Mouse (Mus musculus) stomach, postnatal 0 days (tissue): ENCODE data around the gene Adra1b.

Source experiments
- CTCF ChIP-seq: IDR thresholded peaks from 2 replicates; pipeline ENCODE4 v1.5.1; 2016; ENCODE audit warnings: antibody characterized with exemption, low read depth, mild to moderate bottlenecking, moderate library complexity
- EP300 ChIP-seq: optimal IDR thresholded peaks from 2 replicates; pipeline ENCODE3; 2016; ENCODE audit warnings: antibody characterized with exemption

DNA sequence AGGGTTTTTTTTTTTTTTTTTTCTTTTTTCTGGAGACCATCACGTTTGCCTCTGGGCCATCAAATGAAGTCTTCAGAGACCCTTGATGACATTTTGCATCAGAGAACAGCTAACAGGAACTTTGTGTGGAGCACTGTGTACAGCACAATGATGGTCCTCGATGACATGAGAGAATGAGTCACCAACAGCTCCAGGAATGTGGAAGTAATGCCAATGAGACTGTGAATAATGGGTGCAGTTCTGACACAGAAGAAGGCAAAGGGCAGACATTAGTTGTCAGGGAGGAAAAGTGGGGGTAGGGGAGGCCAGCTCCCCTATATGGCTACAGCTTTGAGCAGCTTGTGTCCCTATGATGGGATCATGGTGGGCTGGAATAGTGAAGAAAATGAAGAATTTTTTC, 5.7 kb downstream of the Adra1b start:
- TF ChIP-seq CTCF (no peak), EP300 (no peak)
